In genomic region chr7:28863540-28863939, GRCm38 (mm10) we compare ENCODE assay signal across 14 mouse cellular contexts. TPM values are rescaled to one million over a fixed set of nuclear protein-coding genes. Genes with fewer than 3 reads are reported as not detected.
A peak's percentile ranks its signal among the peaks of the same experiment; 100 is the strongest.
DNase-seq lines count a peak whose midpoint lies in the region; ATAC-seq and TF ChIP-seq lines count a peak whose summit lies in the region.
"Had no signal": no experiment of that assay in that cellular context is flagged by ENCODE, and none has a peak within 500 bp of the region (broad histone marks: within the 10 kb centered on the region; RNA-seq: fewer than 3 reads in every experiment).

Lgals7 (plus strand) TSS chr7:28863853.

- TF ChIP-seq EP300 in MEL (IDR thresholded peaks at IDR 0.05; ENCODE audit: low read depth in 1 of 2, low read length in 2 of 2), result peak; percentile 20 to 50; a peak in 1 of 4 replicates

- TF ChIP-seq RAD21 in MEL (IDR thresholded peaks at IDR 0.05; ENCODE audit: low read depth, low read length), result no peak

- no peak for ATAC-seq in embryonic facial prominence, embryonic 13.5 days (ENCODE audit: insufficient number of reproducible peaks, insufficient read depth, low FRiP score, low TSS enrichment, low read depth)
- no peak for ATAC-seq in kidney, embryonic 16.5 days (ENCODE audit: low FRiP score, low TSS enrichment)
- ATAC-seq in limb, embryonic 13.5 days (ENCODE audit: low FRiP score, low read depth), result no peak
- ATAC-seq: Patski had no signal

- no peak for TF ChIP-seq CTCF in MEL (IDR thresholded peaks at IDR 0.05 in 2 of 3, conservative IDR thresholded peaks at IDR 0.05 in 1 of 3; ENCODE audit: control insufficient read depth in 1 of 3, insufficient read depth in 1 of 3, low read depth in 2 of 3, low read length in 3 of 3, poor library complexity in 1 of 3, severe bottlenecking in 1 of 3)

- 75% methylated on average over 6 of the region's 6 CpGs for WGBS in embryonic facial prominence, embryonic 13.5 days
- 79% methylated on average over 6 of the region's 6 CpGs for WGBS in embryonic facial prominence, embryonic 10.5 days
- 75% methylated on average over 6 of the region's 6 CpGs for WGBS in kidney, embryonic 16.5 days
- WGBS in limb, embryonic 13.5 days, result 63% methylated on average over 6 of the region's 6 CpGs

- DNase-seq in embryonic facial prominence, embryonic 10.5 days (ENCODE audit: low spot score), result no peak
- no peak for DNase-seq in kidney, postnatal 4 days
- peak; percentile 68 for DNase-seq in MEL (ENCODE audit: low read depth, low spot score)
- DNase-seq in right cerebral cortex, postnatal 25 days, result no peak
- no peak for DNase-seq in urinary bladder, postnatal 4 days (ENCODE audit: low spot score in 2 of 2)
- DNase-seq: adrenal gland, postnatal 14 days; cerebellum, adult 18-20 months; kidney, postnatal 14 days; lung, postnatal 36 days had no signal

- H3K27ac ChIP-seq in embryonic facial prominence, embryonic 13.5 days, result peak within 1 kb of the TSS; percentile 74
- H3K27ac ChIP-seq in embryonic facial prominence, embryonic 10.5 days (replicated peaks), result no peak within 1 kb of the TSS; the same call in 1 of the 2 replicates
- no peak within 1 kb of the TSS for H3K27ac ChIP-seq in kidney, embryonic 16.5 days (ENCODE audit: low read length)
- H3K27ac ChIP-seq in MEL (ENCODE audit: control insufficient read depth, low read depth, low read length), result peak within 1 kb of the TSS; percentile 82
- 0 out of 2 replicates have a peak within 1 kb of the TSS, but pooled peaks have one; percentile 44 for H3K27ac ChIP-seq in limb, embryonic 13.5 days

- H3K36me3 ChIP-seq in embryonic facial prominence, embryonic 13.5 days, result no peaks in the 10 kb centered on the region
- no peaks in the 10 kb centered on the region for H3K36me3 ChIP-seq in embryonic facial prominence, embryonic 10.5 days (replicated peaks)
- H3K36me3 ChIP-seq in kidney, embryonic 16.5 days (ENCODE audit: insufficient read depth, low read length), result no peaks in the 10 kb centered on the region
- H3K36me3 ChIP-seq in MEL (ENCODE audit: control insufficient read depth in 1 of 2, insufficient read depth in 2 of 2, low read length in 2 of 2), result peaks cover 0 to 21% of the 10 kb centered on the region in 2 experiments; a peak in 2 of 4 replicates
- no peaks in the 10 kb centered on the region for H3K36me3 ChIP-seq in limb, embryonic 13.5 days

- H3K9me3 ChIP-seq in embryonic facial prominence, embryonic 13.5 days, result no peaks in the 10 kb centered on the region
- no peaks in the 10 kb centered on the region for H3K9me3 ChIP-seq in embryonic facial prominence, embryonic 10.5 days
- peaks cover 5% of the 10 kb centered on the region; the same call in 1 of the 2 replicates for H3K9me3 ChIP-seq in kidney, embryonic 16.5 days (ENCODE audit: low read length)
- H3K9me3 ChIP-seq in MEL (replicated peaks; ENCODE audit: insufficient read depth, low read length), result no peaks in the 10 kb centered on the region
- 0 out of 2 replicates have a peak, but pooled peaks cover 4% of the 10 kb centered on the region for H3K9me3 ChIP-seq in limb, embryonic 13.5 days

- H3K79me2 ChIP-seq in MEL (ENCODE audit: control insufficient read depth, insufficient read depth, low read length, poor library complexity), result no peaks in the 10 kb centered on the region; the same call in 1 of the 2 replicates

- H3K9ac ChIP-seq in embryonic facial prominence, embryonic 13.5 days, result peak within 1 kb of the TSS; percentile 44; the same call in 1 of the 2 replicates
- 0 out of 2 replicates have a peak within 1 kb of the TSS, but pooled peaks have one; percentile 22 for H3K9ac ChIP-seq in kidney, embryonic 16.5 days (replicated peaks; ENCODE audit: low read length)
- peak within 1 kb of the TSS; percentile 69 for H3K9ac ChIP-seq in MEL (ENCODE audit: control insufficient read depth, low read depth, low read length, poor library complexity, severe bottlenecking)
- H3K9ac ChIP-seq in limb, embryonic 13.5 days, result no peak within 1 kb of the TSS; the same call in 1 of the 2 replicates

- peaks cover 39% of the 10 kb centered on the region for H3K4me1 ChIP-seq in embryonic facial prominence, embryonic 13.5 days
- peaks cover 26% of the 10 kb centered on the region for H3K4me1 ChIP-seq in embryonic facial prominence, embryonic 10.5 days
- peaks cover 10% of the 10 kb centered on the region; the same call in 1 of the 2 replicates for H3K4me1 ChIP-seq in kidney, embryonic 16.5 days (ENCODE audit: insufficient read depth, low read length)
- H3K4me1 ChIP-seq in MEL (ENCODE audit: control insufficient read depth in 1 of 2, insufficient read depth in 2 of 2, low read length in 2 of 2), result peaks cover 7 to 32% of the 10 kb centered on the region in 2 experiments
- H3K4me1 ChIP-seq in limb, embryonic 13.5 days, result peaks cover 26% of the 10 kb centered on the region

- H3K4me3 ChIP-seq in embryonic facial prominence, embryonic 13.5 days, result peak within 1 kb of the TSS; percentile 18
- no peak within 1 kb of the TSS for H3K4me3 ChIP-seq in embryonic facial prominence, embryonic 10.5 days
- no peak within 1 kb of the TSS for H3K4me3 ChIP-seq in kidney, embryonic 16.5 days (ENCODE audit: low read length)
- peak within 1 kb of the TSS; percentile 49 to 80 for H3K4me3 ChIP-seq in MEL (ENCODE audit: control insufficient read depth in 1 of 2, insufficient read depth in 1 of 2, low read depth in 2 of 2, low read length in 2 of 2)
- peak within 1 kb of the TSS; percentile 2; the same call in 1 of the 2 replicates for H3K4me3 ChIP-seq in limb, embryonic 13.5 days

- H3K4me2 ChIP-seq in embryonic facial prominence, embryonic 13.5 days, result peak within 1 kb of the TSS; percentile 59
- H3K4me2 ChIP-seq in kidney, embryonic 16.5 days (replicated peaks; ENCODE audit: low read depth, low read length), result no peak within 1 kb of the TSS; the same call in 1 of the 2 replicates
- H3K4me2 ChIP-seq in limb, embryonic 13.5 days (replicated peaks), result peak within 1 kb of the TSS; percentile 38

- H3K27me3 ChIP-seq in embryonic facial prominence, embryonic 13.5 days, result no peaks in the 10 kb centered on the region
- no peaks in the 10 kb centered on the region; the same call in none of the 2 replicates for H3K27me3 ChIP-seq in embryonic facial prominence, embryonic 10.5 days (replicated peaks; ENCODE audit: low read depth, poor library complexity, severe bottlenecking)
- H3K27me3 ChIP-seq in kidney, embryonic 16.5 days (ENCODE audit: insufficient read depth, low read length), result no peaks in the 10 kb centered on the region
- no peaks in the 10 kb centered on the region for H3K27me3 ChIP-seq in MEL (ENCODE audit: control insufficient read depth in 1 of 2, insufficient read depth in 2 of 2, low read length in 2 of 2)
- no peaks in the 10 kb centered on the region for H3K27me3 ChIP-seq in limb, embryonic 13.5 days
- H3K27me3 ChIP-seq: Patski had no signal

- peak; percentile 16 to 31; a peak in 1 of 4 replicates for TF ChIP-seq POLR2A in MEL (IDR thresholded peaks at IDR 0.05; ENCODE audit: control insufficient read depth in 1 of 2, insufficient read depth in 1 of 2, low read depth in 1 of 2, low read length in 2 of 2, poor library complexity in 1 of 2)

TF ChIP-seq in MEL, 35 proteins besides CTCF, POLR2A, EP300 and RAD21:
- TF ChIP-seq MAX (IDR thresholded peaks at IDR 0.05; ENCODE audit: low read length) (no peak), HCFC1 (IDR thresholded peaks at IDR 0.05; ENCODE audit: low read depth, low read length) (peak; percentile 71), TCF12 (IDR thresholded peaks at IDR 0.05; ENCODE audit: low read depth, low read length) (peak; percentile 54; the same call in 1 of the 2 replicates), JUND (IDR thresholded peaks at IDR 0.05; ENCODE audit: low read depth, low read length) (peak; percentile 97), TBP (IDR thresholded peaks at IDR 0.05; ENCODE audit: low read depth, low read length) (peak; percentile 74), SMC3 (IDR thresholded peaks at IDR 0.05; ENCODE audit: low read depth, low read length) (no peak), BHLHE40 (IDR thresholded peaks at IDR 0.05; ENCODE audit: borderline replicate concordance, low read depth, low read length) (no peak), NELFE (IDR thresholded peaks at IDR 0.05; ENCODE audit: low read depth, low read length) (peak; percentile 37; the same call in 1 of the 2 replicates), CHD1 (IDR thresholded peaks at IDR 0.05; ENCODE audit: low read depth, low read length) (no peak), RCOR1 (IDR thresholded peaks at IDR 0.05; ENCODE audit: low read depth, low read length) (peak; percentile 40), MXI1 (IDR thresholded peaks at IDR 0.05; ENCODE audit: low read depth, low read length) (no peak), ETS1 (IDR thresholded peaks at IDR 0.05; ENCODE audit: low read depth, low read length) (peak; percentile 89), GATA1 (IDR thresholded peaks at IDR 0.05; ENCODE audit: low read depth, low read length) (peak; percentile 76)

RNA-seq across cellular contexts. Expression of gene Lgals7, which starts in this region (rescaled TPM):
- polyA plus RNA-seq in embryonic facial prominence, embryonic 13.5 days (2015; fragmentation: Nextera tagmentation; extraction: Ambion mirVana), result 25.5 and 29.4 TPM in 2 replicates
- polyA plus RNA-seq in embryonic facial prominence, embryonic 10.5 days (2016; fragmentation: Nextera tagmentation; extraction: Ambion mirVana), result 0.63 and 1.9 TPM in 2 replicates
- 1.3 and 2.3 TPM in 2 replicates for polyA plus RNA-seq in kidney, embryonic 16.5 days (2015; fragmentation: Nextera tagmentation; extraction: Ambion mirVana)
- 27.7 and 37.8 TPM in 2 replicates for total RNA-seq in MEL (2012; rRNA removed)
- 100 to 1,000 TPM in 1 of 2 experiments, not detected in 1; 138 TPM for polyA plus RNA-seq in MEL (2012; ENCODE audit: insufficient read depth in 1 of 2, insufficient read length in 2 of 2, low read depth in 1 of 2, low replicate concordance in 2 of 2, missing spikeins in 1 of 2)
- polyA plus RNA-seq in limb, embryonic 13.5 days (2015; fragmentation: Nextera tagmentation; extraction: Ambion mirVana), result 7.6 and 10.3 TPM in 2 replicates
- total RNA-seq: neutrophil, adult 5-6 weeks had no signal

Comparison
In these comparisons a context has a peak if more than half of its experiments do, and no peak if none do; other contexts are left out.
1. H3K27ac ChIP-seq: peak in embryonic facial prominence, embryonic 13.5 days (single experiment), MEL (single experiment) and limb, embryonic 13.5 days (single experiment); none in embryonic facial prominence, embryonic 10.5 days (single experiment) and kidney, embryonic 16.5 days (single experiment).
2. H3K4me3 ChIP-seq: peak in embryonic facial prominence, embryonic 13.5 days (single experiment), MEL (2 of 2) and limb, embryonic 13.5 days (single experiment); none in embryonic facial prominence, embryonic 10.5 days (single experiment) and kidney, embryonic 16.5 days (single experiment).